ENCODE assay signal across 24 mouse cellular contexts in genomic region chr2:76492224-76492623, GRCm38 (mm10).
DNase-seq lines count a peak whose midpoint lies in the region; ATAC-seq and TF ChIP-seq lines count a peak whose summit lies in the region.
"Had no signal": no experiment of that assay in that cellular context is flagged by ENCODE, and none has a peak within 500 bp of the region (broad histone marks: within the 10 kb centered on the region; RNA-seq: fewer than 3 reads in every experiment).

No protein-coding gene starts in this region.

- H3K27me3 ChIP-seq in midbrain, embryonic 10.5 days (ENCODE audit: low read depth, poor library complexity, severe bottlenecking): no peaks in the 10 kb centered on the region
- no peaks in the 10 kb centered on the region for H3K27me3 ChIP-seq in midbrain, embryonic 15.5 days (replicated peaks)
- no peaks in the 10 kb centered on the region for H3K27me3 ChIP-seq in stomach, embryonic 14.5 days (ENCODE audit: control insufficient read depth, insufficient read depth, low read length)
- no peaks in the 10 kb centered on the region for H3K27me3 ChIP-seq in stomach, postnatal 0 days (ENCODE audit: control insufficient read depth, insufficient read depth, low read length)
- H3K27me3 ChIP-seq in hindbrain, embryonic 16.5 days (replicated peaks; ENCODE audit: control insufficient read depth, insufficient read depth, low read length): no peaks in the 10 kb centered on the region
- no peaks in the 10 kb centered on the region for H3K27me3 ChIP-seq in neural tube, embryonic 15.5 days (replicated peaks)
- H3K27me3 ChIP-seq in intestine, embryonic 16.5 days (replicated peaks; ENCODE audit: control insufficient read depth, insufficient read depth, low read length): no peaks in the 10 kb centered on the region
- H3K27me3 ChIP-seq in embryonic facial prominence, embryonic 10.5 days (replicated peaks; ENCODE audit: low read depth, poor library complexity, severe bottlenecking): no peaks in the 10 kb centered on the region
- H3K27me3 ChIP-seq: CH12.LX; embryonic facial prominence, embryonic 12.5 days; liver, embryonic 12.5 days; megakaryocyte, embryonic 14.5 days had no signal

- H3K4me1 ChIP-seq in midbrain, embryonic 10.5 days: peaks cover 3% of the 10 kb centered on the region; the same call in 1 of the 2 replicates
- peaks cover 10% of the 10 kb centered on the region for H3K4me1 ChIP-seq in midbrain, embryonic 15.5 days
- H3K4me1 ChIP-seq in stomach, embryonic 14.5 days (ENCODE audit: control insufficient read depth, insufficient read depth, low read length): no peaks in the 10 kb centered on the region
- no peaks in the 10 kb centered on the region for H3K4me1 ChIP-seq in stomach, postnatal 0 days (replicated peaks; ENCODE audit: control insufficient read depth, insufficient read depth)
- H3K4me1 ChIP-seq in hindbrain, embryonic 16.5 days (ENCODE audit: control insufficient read depth, insufficient read depth, low read depth, low read length): peaks cover 2% of the 10 kb centered on the region
- H3K4me1 ChIP-seq in neural tube, embryonic 15.5 days: peaks cover 25% of the 10 kb centered on the region
- H3K4me1 ChIP-seq in intestine, embryonic 16.5 days (ENCODE audit: control insufficient read depth, insufficient read depth, low read length): no peaks in the 10 kb centered on the region
- H3K4me1 ChIP-seq in embryonic facial prominence, embryonic 10.5 days: peaks cover 7% of the 10 kb centered on the region; the same call in 1 of the 2 replicates
- H3K4me1 ChIP-seq: embryonic facial prominence, embryonic 12.5 days; liver, embryonic 12.5 days; megakaryocyte, embryonic 14.5 days had no signal

- no peak overlapping the region for H3K9ac ChIP-seq in midbrain, embryonic 15.5 days
- H3K9ac ChIP-seq in stomach, embryonic 14.5 days (replicated peaks; ENCODE audit: low read depth, low read length): no peak overlapping the region
- H3K9ac ChIP-seq in stomach, postnatal 0 days (ENCODE audit: low read length): no peak overlapping the region
- no peak overlapping the region for H3K9ac ChIP-seq in hindbrain, embryonic 16.5 days (ENCODE audit: low read depth, low read length)
- no peak overlapping the region for H3K9ac ChIP-seq in neural tube, embryonic 15.5 days (replicated peaks)
- no peak overlapping the region for H3K9ac ChIP-seq in intestine, embryonic 16.5 days (ENCODE audit: low read depth, low read length)
- H3K9ac ChIP-seq: embryonic facial prominence, embryonic 12.5 days; liver, embryonic 12.5 days; lung, embryonic 14.5 days had no signal

- TF ChIP-seq CTCF in stomach, postnatal 0 days (IDR thresholded peaks at IDR 0.05; ENCODE audit: low read depth): no peak

- WGBS in midbrain, embryonic 10.5 days: 84% methylated on average over 7 of the region's 7 CpGs
- WGBS in midbrain, embryonic 15.5 days: 54% methylated on average over 7 of the region's 7 CpGs
- 46% methylated on average over 7 of the region's 7 CpGs for WGBS in stomach, embryonic 14.5 days
- 42% methylated on average over 7 of the region's 7 CpGs for WGBS in stomach, postnatal 0 days
- WGBS in hindbrain, embryonic 16.5 days: 64% methylated on average over 7 of the region's 7 CpGs
- WGBS in neural tube, embryonic 15.5 days: 32% methylated on average over 7 of the region's 7 CpGs
- 38% methylated on average over 7 of the region's 7 CpGs for WGBS in intestine, embryonic 16.5 days
- 72% methylated on average over 7 of the region's 7 CpGs for WGBS in embryonic facial prominence, embryonic 10.5 days

- H3K36me3 ChIP-seq in midbrain, embryonic 10.5 days: no peaks in the 10 kb centered on the region
- H3K36me3 ChIP-seq in midbrain, embryonic 15.5 days (replicated peaks): no peaks in the 10 kb centered on the region
- no peaks in the 10 kb centered on the region for H3K36me3 ChIP-seq in stomach, embryonic 14.5 days (ENCODE audit: control insufficient read depth, insufficient read depth, low read length)
- H3K36me3 ChIP-seq in stomach, postnatal 0 days (ENCODE audit: control insufficient read depth, insufficient read depth, low read length): no peaks in the 10 kb centered on the region
- H3K36me3 ChIP-seq in hindbrain, embryonic 16.5 days (ENCODE audit: control insufficient read depth, insufficient read depth, low read length): no peaks in the 10 kb centered on the region
- no peaks in the 10 kb centered on the region for H3K36me3 ChIP-seq in neural tube, embryonic 15.5 days
- no peaks in the 10 kb centered on the region for H3K36me3 ChIP-seq in intestine, embryonic 16.5 days (ENCODE audit: control insufficient read depth, insufficient read depth, low read length)
- no peaks in the 10 kb centered on the region for H3K36me3 ChIP-seq in embryonic facial prominence, embryonic 10.5 days (replicated peaks)
- H3K36me3 ChIP-seq: embryonic facial prominence, embryonic 12.5 days; G1E; heart, embryonic 10.5 days; liver, embryonic 12.5 days had no signal

- no peaks in the 10 kb centered on the region for H3K9me3 ChIP-seq in midbrain, embryonic 10.5 days (replicated peaks)
- no peaks in the 10 kb centered on the region for H3K9me3 ChIP-seq in midbrain, embryonic 15.5 days
- no peaks in the 10 kb centered on the region for H3K9me3 ChIP-seq in stomach, embryonic 14.5 days (ENCODE audit: control insufficient read depth, low read depth, low read length)
- H3K9me3 ChIP-seq in stomach, postnatal 0 days (ENCODE audit: control insufficient read depth, low read length): no peaks in the 10 kb centered on the region
- no peaks in the 10 kb centered on the region for H3K9me3 ChIP-seq in hindbrain, embryonic 16.5 days (ENCODE audit: control insufficient read depth, low read length)
- H3K9me3 ChIP-seq in neural tube, embryonic 15.5 days (replicated peaks): no peaks in the 10 kb centered on the region
- no peaks in the 10 kb centered on the region for H3K9me3 ChIP-seq in intestine, embryonic 16.5 days (ENCODE audit: control insufficient read depth, low read length)
- no peaks in the 10 kb centered on the region for H3K9me3 ChIP-seq in embryonic facial prominence, embryonic 10.5 days
- H3K9me3 ChIP-seq: embryonic facial prominence, embryonic 12.5 days; G1E; heart, embryonic 10.5 days; liver, embryonic 12.5 days; megakaryocyte, embryonic 14.5 days had no signal

- no peak overlapping the region for H3K4me2 ChIP-seq in midbrain, embryonic 15.5 days
- no peak overlapping the region for H3K4me2 ChIP-seq in stomach, embryonic 14.5 days (replicated peaks; ENCODE audit: low read depth, low read length)
- H3K4me2 ChIP-seq in stomach, postnatal 0 days (replicated peaks; ENCODE audit: low read depth): no peak overlapping the region
- no peak overlapping the region for H3K4me2 ChIP-seq in hindbrain, embryonic 16.5 days (ENCODE audit: low read length)
- H3K4me2 ChIP-seq in neural tube, embryonic 15.5 days: no peak overlapping the region
- no peak overlapping the region for H3K4me2 ChIP-seq in intestine, embryonic 16.5 days (ENCODE audit: low read depth, low read length)
- H3K4me2 ChIP-seq: embryonic facial prominence, embryonic 12.5 days; liver, embryonic 12.5 days; lung, embryonic 14.5 days had no signal

- H3K4me3 ChIP-seq in midbrain, embryonic 10.5 days: no peak overlapping the region
- no peak overlapping the region for H3K4me3 ChIP-seq in midbrain, embryonic 15.5 days
- H3K4me3 ChIP-seq in stomach, embryonic 14.5 days (ENCODE audit: low read depth, low read length): no peak overlapping the region
- H3K4me3 ChIP-seq in stomach, postnatal 0 days (ENCODE audit: low read depth, low read length): no peak overlapping the region
- H3K4me3 ChIP-seq in hindbrain, embryonic 16.5 days (ENCODE audit: low read length): no peak overlapping the region
- H3K4me3 ChIP-seq in neural tube, embryonic 15.5 days (replicated peaks): no peak overlapping the region
- H3K4me3 ChIP-seq in intestine, embryonic 16.5 days (ENCODE audit: low read length): no peak overlapping the region
- H3K4me3 ChIP-seq in embryonic facial prominence, embryonic 10.5 days: no peak overlapping the region
- H3K4me3 ChIP-seq: embryonic facial prominence, embryonic 12.5 days; heart, embryonic 10.5 days; liver, embryonic 12.5 days; megakaryocyte, embryonic 14.5 days; myocyte had no signal

- no peak for ATAC-seq in midbrain, embryonic 15.5 days (replicated peaks)
- ATAC-seq in stomach, embryonic 14.5 days (ENCODE audit: insufficient number of reproducible peaks, insufficient read depth, low FRiP score, low read depth): 0 out of 2 replicates have a peak, but pooled peaks have one; percentile 8
- no peak for ATAC-seq in stomach, postnatal 0 days (ENCODE audit: low FRiP score, low TSS enrichment)
- ATAC-seq in hindbrain, embryonic 16.5 days: 0 out of 2 replicates have a peak, but pooled peaks have one; percentile 38
- ATAC-seq in neural tube, embryonic 15.5 days (ENCODE audit: low FRiP score): 0 out of 2 replicates have a peak, but pooled peaks have one; percentile 30
- no peak for ATAC-seq in intestine, embryonic 16.5 days
- ATAC-seq: intestine, postnatal 0 days; liver, embryonic 12.5 days had no signal

- TF ChIP-seq EP300 in stomach, postnatal 0 days (optimal IDR thresholded peaks at IDR 0.05): no peak

- peak overlapping the region; percentile 69 for H3K27ac ChIP-seq in midbrain, embryonic 10.5 days (replicated peaks)
- no peak overlapping the region for H3K27ac ChIP-seq in midbrain, embryonic 15.5 days
- H3K27ac ChIP-seq in stomach, embryonic 14.5 days (ENCODE audit: low read length): no peak overlapping the region
- H3K27ac ChIP-seq in stomach, postnatal 0 days (replicated peaks): no peak overlapping the region
- no peak overlapping the region for H3K27ac ChIP-seq in hindbrain, embryonic 16.5 days (ENCODE audit: low read depth, low read length)
- H3K27ac ChIP-seq in neural tube, embryonic 15.5 days (replicated peaks): no peak overlapping the region
- no peak overlapping the region for H3K27ac ChIP-seq in intestine, embryonic 16.5 days (ENCODE audit: low read length)
- H3K27ac ChIP-seq in embryonic facial prominence, embryonic 10.5 days (replicated peaks): no peak overlapping the region
- H3K27ac ChIP-seq: embryonic facial prominence, embryonic 12.5 days; heart, embryonic 10.5 days; liver, embryonic 12.5 days had no signal

- no peak for DNase-seq in midbrain, embryonic 10.5 days (ENCODE audit: low spot score)
- DNase-seq in stomach, postnatal 0 days (ENCODE audit: low spot score): no peak
- no peak for DNase-seq in embryonic facial prominence, embryonic 10.5 days (ENCODE audit: low spot score)
- DNase-seq: adrenal gland, adult 2 months; B cell, adult 2 months; cerebellum, adult 11-12 months; cerebellum, postnatal 10 days; kidney, postnatal 25 days; layer of hippocampus, postnatal 36 days; lung, embryonic 14.5 days; thymus, postnatal 14 days had no signal

Comparison
In these comparisons a context has a peak if more than half of its experiments do, and no peak if none do; other contexts are left out.
1. ATAC-seq: peak in stomach, embryonic 14.5 days (single experiment), hindbrain, embryonic 16.5 days (single experiment) and neural tube, embryonic 15.5 days (single experiment); none in midbrain, embryonic 15.5 days (single experiment), stomach, postnatal 0 days (single experiment) and intestine, embryonic 16.5 days (single experiment).